Mouse (Mus musculus) brain, embryonic 18.5 days (tissue): ENCODE measurements at regions not wholly inside any gene's neighbourhood (a gene's known extent, or its start where the extent isn't known, plus 50 kb on each side); places are given as distances from the start of the nearest gene placed in this dataset.

Experiments used
- DNase-seq: peaks from one replicate; pipeline ENCODE4 v3.0.0-alpha.2; 2012; ENCODE audit warnings: low read depth, low spot score

- peak; percentile 58 for DNase-seq
Observed at GRCm38 (mm10) chr1:137927953-137928352, 247.6 kb downstream of the Ptprc start.

GRCm38 (mm10) chr1:137926326-137926725 is 249.2 kb downstream of the Ptprc start:
- no peak for DNase-seq

- DNase-seq: no peak
Observed at GRCm38 (mm10) chr1:137924156-137924555, 251.4 kb downstream of the Ptprc start.

GRCm38 (mm10) chr1:137923705-137924104 is 251.8 kb downstream of the Ptprc start:
- no peak for DNase-seq

- DNase-seq: no peak
Observed at GRCm38 (mm10) chr1:137922769-137923168, 252.7 kb downstream of the Ptprc start.

GRCm38 (mm10) chr1:137921592-137921991 is 253.9 kb downstream of the Ptprc start:
- DNase-seq: no peak

GRCm38 (mm10) chr1:137919739-137920563 is 255.6 kb downstream of the Ptprc start:
- no peak for DNase-seq

- DNase-seq: no peak
Observed at GRCm38 (mm10) chr1:137917449-137917848, 258.1 kb downstream of the Ptprc start.

GRCm38 (mm10) chr1:137906883-137907282 is 268.6 kb downstream of the Ptprc start:
- DNase-seq: no peak

GRCm38 (mm10) chr1:137906477-137906876 is 269.0 kb downstream of the Ptprc start:
- DNase-seq: no peak

- DNase-seq: no peak
Observed at GRCm38 (mm10) chr1:137905566-137905965, 269.9 kb downstream of the Ptprc start.

- DNase-seq: no peak
Observed at GRCm38 (mm10) chr1:137903351-137903750, 272.2 kb downstream of the Ptprc start.

- no peak for DNase-seq
Observed at GRCm38 (mm10) chr1:137902859-137903258, 272.6 kb downstream of the Ptprc start.

GRCm38 (mm10) chr1:137901996-137902395 is 273.5 kb downstream of the Ptprc start:
- DNase-seq: no peak

- DNase-seq: no peak
Observed at GRCm38 (mm10) chr1:137901211-137901610, 274.3 kb downstream of the Ptprc start.

GRCm38 (mm10) chr1:137900621-137901071 is 274.9 kb downstream of the Ptprc start:
- DNase-seq: no peak

- DNase-seq: peak; percentile 66
Observed at GRCm38 (mm10) chr1:137899916-137900601, 275.4 kb downstream of the Ptprc start.

GRCm38 (mm10) chr1:137899305-137899704 is 276.2 kb downstream of the Ptprc start:
- no peak for DNase-seq

GRCm38 (mm10) chr1:137898891-137899290 is 276.6 kb downstream of the Ptprc start:
- no peak for DNase-seq

GRCm38 (mm10) chr1:137898397-137898796 is 277.1 kb downstream of the Ptprc start:
- peak; percentile 92 for DNase-seq

GRCm38 (mm10) chr1:137881656-137882055 is 293.9 kb downstream of the Ptprc start:
- DNase-seq: no peak

- DNase-seq: no peak
Observed at GRCm38 (mm10) chr1:137874361-137874760, 301.1 kb downstream of the Ptprc start.

GRCm38 (mm10) chr1:137873628-137874027 is 301.9 kb downstream of the Ptprc start:
- no peak for DNase-seq
